Mouse (Mus musculus) midbrain, postnatal 0 days (tissue): Measurements from ENCODE around the gene Scd4. TPM values are rescaled to one million over a fixed set of nuclear protein-coding genes. Genes with fewer than 3 reads are reported as not detected.

ENCODE experiments used
- ATAC-seq: fragments of 200-750 bp; cut with Nextera tagmentation; 2 replicates; pipeline ENCODE4 v1.8.0; 2017; ENCODE audit warnings: moderate number of reproducible peaks, mild to moderate bottlenecking, moderate TSS enrichment, moderate library complexity; ENCODE audit not compliant: low FRiP score
- DNase-seq: peaks from one replicate; pipeline ENCODE4 v3.0.0-alpha.2; 2015; ENCODE audit warnings: low spot score
- H3K27ac ChIP-seq: fragments of 300-500 bp; sonication (generic); 2 replicates; pipeline ENCODE4 v1.5.1; 2014; ENCODE audit warnings: low read depth, mild to moderate bottlenecking, low read length, mixed read lengths
- H3K27me3 ChIP-seq: fragments of 300-500 bp; sonication (generic); 2 replicates; pipeline ENCODE4 v1.6.1; 2014; ENCODE audit warnings: low read length, control low read depth, mixed read lengths; ENCODE audit not compliant: insufficient read depth
- H3K36me3 ChIP-seq: fragments of 300-500 bp; sonication (generic); 2 replicates; pipeline ENCODE4 v1.6.1; 2014; ENCODE audit warnings: low read length, control low read depth, mixed read lengths; ENCODE audit not compliant: insufficient read depth
- H3K4me1 ChIP-seq: fragments of 300-500 bp; sonication (generic); 2 replicates; pipeline ENCODE4 v1.6.1; 2014; ENCODE audit warnings: mild to moderate bottlenecking, control low read depth, antibody characterized with exemption, low read length, mixed read lengths; ENCODE audit not compliant: insufficient read depth
- H3K4me2 ChIP-seq: fragments of 300-500 bp; sonication (generic); 2 replicates; pipeline ENCODE4 v1.6.1; 2014; ENCODE audit warnings: low read depth, mild to moderate bottlenecking, low read length, mixed read lengths; ENCODE audit not compliant: poor library complexity, severe bottlenecking
- H3K4me3 ChIP-seq: fragments of 300-500 bp; sonication (generic); 2 replicates; pipeline ENCODE4 v1.5.1; 2014; ENCODE audit warnings: low read depth, mild to moderate bottlenecking, low read length, moderate library complexity
- H3K9ac ChIP-seq: fragments of 300-500 bp; sonication (generic); replicated peaks from 2 replicates; pipeline ENCODE4 v1.6.1; 2014; ENCODE audit warnings: mild to moderate bottlenecking, low read length, moderate library complexity, mixed read lengths; ENCODE audit not compliant: poor library complexity, severe bottlenecking
- H3K9me3 ChIP-seq: fragments of 300-500 bp; sonication (generic); 2 replicates; pipeline ENCODE4 v1.6.1; 2016; ENCODE audit warnings: low read length, control low read depth
- CTCF ChIP-seq: IDR thresholded peaks from 2 replicates; pipeline ENCODE4 v1.5.1; 2016; ENCODE audit warnings: antibody characterized with exemption, mild to moderate bottlenecking
- WGBS: fragments of 180-500 bp; shearing (Covaris S2); extraction: QIAGEN DNeasy Blood & Tissue Kit; methylation state at CpG from one replicate; pipeline ENCODE4 v1.1.7; 2014; 5-methylcytosine and 5-hydroxymethylcytosine counted together
- polyA plus RNA-seq: library from polyadenylated mRNA; unstranded; fragments of >200 nt; fragmentation: Nextera tagmentation; extraction: Ambion mirVana; gene quantifications from 2 replicates; pipeline ENCODE4 v1.2.1, GENCODE M21; 2015
- total RNA-seq: library from RNA; depleted of rRNA; stranded (reverse); fragments of >200 nt; gene quantifications from 2 replicates; pipeline ENCODE4 v1.2.3, GENCODE M21; 2014

Gene Scd4
- total and polyA plus RNA-seq, 2 experiments from 2014 or later: 0.17 to 0.44 TPM

DNA sequence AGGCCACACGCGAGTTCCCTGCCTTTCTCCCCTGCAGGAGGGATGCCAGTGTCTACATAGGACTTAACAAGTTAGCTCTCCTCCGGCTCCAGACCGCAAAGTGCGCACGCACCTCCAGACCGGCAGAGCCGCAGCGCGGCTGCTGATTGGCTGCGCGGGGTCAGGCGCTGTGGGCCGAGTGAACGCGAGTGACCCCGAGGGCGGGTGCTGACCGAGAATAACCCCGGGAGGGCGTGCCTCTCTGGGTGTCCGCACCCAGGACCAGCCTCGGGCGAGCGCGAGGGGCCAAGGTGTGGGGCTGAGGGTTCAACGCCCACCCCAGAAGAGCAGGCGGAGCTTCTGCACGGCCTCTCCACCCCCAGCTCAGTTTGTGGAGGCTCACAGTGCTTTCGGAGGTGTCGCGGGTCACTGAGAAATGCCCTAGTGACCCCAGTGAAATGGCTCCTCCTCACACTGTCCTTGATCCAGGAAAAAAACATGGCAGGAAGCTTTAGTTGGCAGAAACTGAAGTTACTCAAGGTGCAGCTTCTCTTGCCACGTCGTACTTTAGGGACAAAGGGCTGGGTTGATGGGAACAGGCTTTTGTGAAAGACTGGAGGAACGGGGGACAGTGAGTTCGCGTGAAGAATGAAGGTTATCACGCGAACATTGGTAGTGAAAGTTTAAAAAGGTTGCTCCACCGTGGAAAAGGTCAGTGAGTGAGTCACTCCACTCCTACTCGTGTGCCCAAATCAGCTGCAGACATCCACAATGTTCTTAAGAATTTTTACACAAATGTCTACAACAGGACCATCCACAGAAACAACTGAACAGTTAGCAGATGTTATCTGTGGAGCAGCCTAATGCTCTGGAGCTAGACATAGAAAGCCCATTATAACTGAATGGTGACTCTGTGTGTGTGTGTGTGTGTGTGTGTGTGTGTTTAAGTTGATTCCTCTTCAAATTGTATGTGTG is 55.9 kb downstream of the Scd4 start:
- no peaks in the 10 kb centered on the region for H3K36me3 ChIP-seq
- peak overlapping the region; percentile 81 for H3K4me2 ChIP-seq
- peak; percentile 93 for DNase-seq
- TF ChIP-seq CTCF: no peak
- H3K4me3 ChIP-seq: peak overlapping the region; percentile 55
- no peaks in the 10 kb centered on the region for H3K27me3 ChIP-seq
- no peaks in the 10 kb centered on the region for H3K9me3 ChIP-seq
- H3K9ac ChIP-seq: peak overlapping the region; percentile 67
- peak overlapping the region; percentile 80 for H3K27ac ChIP-seq
- peak; percentile 96 for ATAC-seq
- WGBS: 4% methylated on average over 41 of the region's 41 CpGs
- H3K4me1 ChIP-seq: 0 out of 2 replicates have a peak, but pooled peaks cover 3% of the 10 kb centered on the region

- H3K27ac ChIP-seq: no peak overlapping the region; the same call in 1 of the 2 replicates
- H3K9me3 ChIP-seq: no peaks in the 10 kb centered on the region
- H3K4me3 ChIP-seq: no peak overlapping the region
- TF ChIP-seq CTCF: no peak
- no peaks in the 10 kb centered on the region for H3K27me3 ChIP-seq
- H3K36me3 ChIP-seq: no peaks in the 10 kb centered on the region
- DNase-seq (no peak), ATAC-seq (no peak)
- WGBS: 26% methylated on average over 1 of the region's 1 CpGs
- no peak overlapping the region for H3K4me2 ChIP-seq
- H3K4me1 ChIP-seq: 0 out of 2 replicates have a peak, but pooled peaks cover 3% of the 10 kb centered on the region
- H3K9ac ChIP-seq: no peak overlapping the region
These were observed 56.6 kb downstream of the Scd4 start for GRCm38 (mm10) chr19:44389507-44389906.

DNA sequence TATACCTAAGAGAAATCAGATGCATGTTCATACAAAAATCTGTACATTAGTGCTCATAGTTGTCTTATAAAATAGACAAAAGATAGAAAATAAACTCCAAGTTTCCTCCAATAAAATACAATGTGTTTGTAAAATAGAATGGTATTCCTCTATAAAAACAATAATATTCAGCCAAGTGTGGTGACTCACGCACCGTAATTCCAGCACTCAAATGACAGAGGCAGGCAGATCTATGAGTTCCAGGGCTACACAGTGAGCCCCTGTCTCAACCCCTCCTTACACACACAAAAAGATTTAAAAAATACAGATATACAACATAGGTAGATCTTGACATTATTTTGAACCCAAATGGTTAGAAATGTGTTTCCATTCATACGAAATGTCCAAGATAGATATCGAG is 59.0 kb downstream of the Scd4 start:
- no peak for ATAC-seq
- 88% methylated on average over 4 of the region's 4 CpGs for WGBS
- Histone ChIP-seq H3K27ac (no peak overlapping the region), H3K27me3 (no peaks in the 10 kb centered on the region), H3K4me2 (no peak overlapping the region), H3K4me3 (no peak overlapping the region), H3K9ac (no peak overlapping the region), H3K4me1 (0 out of 2 replicates have a peak, but pooled peaks cover 3% of the 10 kb centered on the region), H3K9me3 (no peaks in the 10 kb centered on the region), H3K36me3 (peaks cover 7% of the 10 kb centered on the region; the same call in 1 of the 2 replicates)
- no peak for DNase-seq
- TF ChIP-seq CTCF: no peak

DNA sequence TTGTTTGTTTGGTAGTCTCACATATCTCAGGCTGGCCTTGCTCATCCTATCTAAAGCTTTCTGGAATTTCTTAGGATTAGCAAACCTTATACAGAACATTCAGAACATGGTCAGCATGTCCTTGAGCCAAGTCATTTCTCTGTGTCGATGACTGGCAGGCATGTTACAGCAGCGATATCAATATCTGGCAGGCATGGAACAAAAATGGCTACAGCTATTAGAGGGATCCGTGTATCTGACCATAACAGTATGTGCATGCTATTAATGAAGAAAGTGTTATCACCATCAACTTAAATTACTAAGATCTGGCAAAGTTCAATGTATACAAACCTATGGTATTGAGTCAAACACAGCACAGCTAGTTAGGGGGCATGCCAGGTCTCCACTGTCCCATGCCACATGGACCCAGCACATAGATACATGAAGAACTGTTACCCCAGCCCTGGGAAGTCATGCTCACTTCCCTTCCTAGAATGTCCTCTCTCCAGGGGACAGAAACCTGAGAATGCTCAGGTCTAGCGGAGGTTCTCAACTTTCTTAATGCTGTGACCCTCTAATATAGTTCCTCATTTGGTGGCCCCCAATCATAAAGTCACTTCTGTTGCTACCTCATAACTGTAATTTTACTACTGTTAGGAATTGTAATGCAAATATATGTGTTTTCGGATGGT is 59.6 kb downstream of the Scd4 start:
- Histone ChIP-seq H3K4me1 (0 out of 2 replicates have a peak, but pooled peaks cover 3% of the 10 kb centered on the region), H3K9ac (no peak overlapping the region), H3K4me3 (no peak overlapping the region), H3K27ac (no peak overlapping the region), H3K4me2 (no peak overlapping the region), H3K27me3 (no peaks in the 10 kb centered on the region), H3K36me3 (peaks cover 11% of the 10 kb centered on the region; the same call in 1 of the 2 replicates), H3K9me3 (no peaks in the 10 kb centered on the region)
- DNase-seq: no peak
- 89% methylated on average over 5 of the region's 5 CpGs for WGBS
- no peak for ATAC-seq
- TF ChIP-seq CTCF: no peak

- H3K4me3 ChIP-seq: no peak overlapping the region
- no peak for DNase-seq
- no peak for ATAC-seq
- 86% methylated on average over 5 of the region's 5 CpGs for WGBS
- no peaks in the 10 kb centered on the region for H3K9me3 ChIP-seq
- H3K27me3 ChIP-seq: no peaks in the 10 kb centered on the region
- no peak overlapping the region for H3K4me2 ChIP-seq
- no peak overlapping the region for H3K9ac ChIP-seq
- 0 out of 2 replicates have a peak, but pooled peaks cover under 1% of the 10 kb centered on the region for H3K4me1 ChIP-seq
- peaks cover 14% of the 10 kb centered on the region for H3K36me3 ChIP-seq
- no peak for TF ChIP-seq CTCF
- no peak overlapping the region for H3K27ac ChIP-seq
These were observed 61.1 kb downstream of the Scd4 start for GRCm38 (mm10) chr19:44393962-44394422.
